Mouse (Mus musculus): ENCODE results near the gene Ccdc85c. TPM values are rescaled to one million over a fixed set of nuclear protein-coding genes. Genes with fewer than 3 reads are reported as not detected.

Gene Ccdc85c
- polyA plus RNA-seq, 1 experiment from 2014 or later, result 8.3 TPM

GRCm38 (mm10) chr12:108215090-108215489 lies 60.1 kb downstream of the Ccdc85c start:
- no peaks in the 10 kb centered on the region for H3K36me3 ChIP-seq (ENCODE audit: insufficient read depth)
- peaks cover 11% of the 10 kb centered on the region for H3K4me1 ChIP-seq (ENCODE audit: insufficient read depth)
- no peak for ATAC-seq (ENCODE audit: insufficient read depth)
- no peak overlapping the region for H3K27ac ChIP-seq (ENCODE audit: low read depth)
- WGBS, result 51% methylated on average over 8 of the region's 8 CpGs
- H3K4me2 ChIP-seq, result no peak overlapping the region
- no peak for TF ChIP-seq CTCF (IDR thresholded peaks at IDR 0.05; ENCODE audit: low read depth)
- DNase-seq, result no peak
- no peaks in the 10 kb centered on the region for H3K27me3 ChIP-seq (ENCODE audit: insufficient read depth, low read length)
- no peaks in the 10 kb centered on the region for H3K9me3 ChIP-seq (ENCODE audit: low read depth, low read length)
- no peak overlapping the region for H3K4me3 ChIP-seq (ENCODE audit: low read depth, low read length)
- no peak overlapping the region for H3K9ac ChIP-seq

- Histone ChIP-seq H3K27ac (ENCODE audit: low read depth) (peak overlapping the region; percentile 50; the same call in 1 of the 2 replicates), H3K27me3 (ENCODE audit: insufficient read depth, low read length) (no peaks in the 10 kb centered on the region), H3K4me3 (ENCODE audit: low read depth, low read length) (no peak overlapping the region), H3K9ac (0 out of 2 replicates have a peak overlapping the region, but pooled peaks have one; percentile 29), H3K36me3 (ENCODE audit: insufficient read depth) (no peaks in the 10 kb centered on the region), H3K4me2 (no peak overlapping the region), H3K9me3 (ENCODE audit: low read depth, low read length) (no peaks in the 10 kb centered on the region), H3K4me1 (ENCODE audit: insufficient read depth) (peaks cover 6% of the 10 kb centered on the region)
- no peak for TF ChIP-seq CTCF (IDR thresholded peaks at IDR 0.05; ENCODE audit: low read depth)
- ATAC-seq (ENCODE audit: insufficient read depth) (no peak), DNase-seq (peak; percentile 26)
- 39% methylated on average over 18 of the region's 18 CpGs for WGBS
These were observed 61.9 kb downstream of the Ccdc85c start for GRCm38 (mm10) chr12:108213090-108214041.

- Histone ChIP-seq H3K27me3 (ENCODE audit: insufficient read depth, low read length) (no peaks in the 10 kb centered on the region), H3K9me3 (ENCODE audit: low read depth, low read length) (no peaks in the 10 kb centered on the region), H3K27ac (ENCODE audit: low read depth) (0 out of 2 replicates have a peak overlapping the region, but pooled peaks have one; percentile 18), H3K36me3 (ENCODE audit: insufficient read depth) (no peaks in the 10 kb centered on the region), H3K4me2 (no peak overlapping the region), H3K9ac (no peak overlapping the region), H3K4me3 (ENCODE audit: low read depth, low read length) (no peak overlapping the region), H3K4me1 (ENCODE audit: insufficient read depth) (peaks cover 6% of the 10 kb centered on the region)
- no peak; the same call in 1 of the 2 replicates for ATAC-seq (ENCODE audit: insufficient read depth)
- 76% methylated on average over 6 of the region's 6 CpGs for WGBS
- DNase-seq, result no peak
- TF ChIP-seq CTCF (IDR thresholded peaks at IDR 0.05; ENCODE audit: low read depth), result no peak
These were observed 62.7 kb downstream of the Ccdc85c start for GRCm38 (mm10) chr12:108212476-108212875.

- H3K4me1 ChIP-seq (ENCODE audit: insufficient read depth), result peaks cover 6% of the 10 kb centered on the region
- DNase-seq, result peak; percentile 55
- WGBS, result 37% methylated on average over 5 of the region's 5 CpGs
These were observed 63.2 kb downstream of the Ccdc85c start for GRCm38 (mm10) chr12:108212071-108212470.

GRCm38 (mm10) chr12:108210623-108211022 lies 64.6 kb downstream of the Ccdc85c start:
- peaks cover 6% of the 10 kb centered on the region for H3K4me1 ChIP-seq (ENCODE audit: insufficient read depth)
- H3K27ac ChIP-seq (ENCODE audit: low read depth), result no peak overlapping the region
- no peaks in the 10 kb centered on the region for H3K9me3 ChIP-seq (ENCODE audit: low read depth, low read length)
- H3K9ac ChIP-seq, result no peak overlapping the region
- H3K4me2 ChIP-seq, result no peak overlapping the region
- no peak for DNase-seq
- no peak for TF ChIP-seq CTCF (IDR thresholded peaks at IDR 0.05; ENCODE audit: low read depth)
- no peak overlapping the region for H3K4me3 ChIP-seq (ENCODE audit: low read depth, low read length)
- 83% methylated on average over 15 of the region's 15 CpGs for WGBS
- ATAC-seq (ENCODE audit: insufficient read depth), result no peak
- peaks cover 10% of the 10 kb centered on the region for H3K36me3 ChIP-seq (ENCODE audit: insufficient read depth)
- no peaks in the 10 kb centered on the region for H3K27me3 ChIP-seq (ENCODE audit: insufficient read depth, low read length)

More at GRCm38 (mm10) chr12:108212071-108212470, 63.2 kb downstream of the Ccdc85c start:
- Histone ChIP-seq H3K9ac (no peak overlapping the region), H3K27ac (ENCODE audit: low read depth) (peak overlapping the region; percentile 54; the same call in 1 of the 2 replicates), H3K4me3 (ENCODE audit: low read depth, low read length) (no peak overlapping the region), H3K36me3 (ENCODE audit: insufficient read depth) (no peaks in the 10 kb centered on the region), H3K27me3 (ENCODE audit: insufficient read depth, low read length) (no peaks in the 10 kb centered on the region), H3K9me3 (ENCODE audit: low read depth, low read length) (no peaks in the 10 kb centered on the region), H3K4me2 (no peak overlapping the region)
- TF ChIP-seq CTCF (IDR thresholded peaks at IDR 0.05; ENCODE audit: low read depth), result no peak
- no peak; the same call in 1 of the 2 replicates for ATAC-seq (ENCODE audit: insufficient read depth)

- 28% methylated on average over 13 of the region's 13 CpGs for WGBS
- peaks cover 6% of the 10 kb centered on the region for H3K4me1 ChIP-seq (ENCODE audit: insufficient read depth)
- H3K36me3 ChIP-seq (ENCODE audit: insufficient read depth), result peaks cover 25% of the 10 kb centered on the region
- no peak overlapping the region for H3K4me3 ChIP-seq (ENCODE audit: low read depth, low read length)
- H3K9ac ChIP-seq, result no peak overlapping the region
- TF ChIP-seq CTCF (IDR thresholded peaks at IDR 0.05; ENCODE audit: low read depth), result peak; percentile 91
- H3K4me2 ChIP-seq, result no peak overlapping the region
- DNase-seq (peak; percentile 89), ATAC-seq (ENCODE audit: insufficient read depth) (peak; percentile 12; the same call in 1 of the 2 replicates)
- no peaks in the 10 kb centered on the region for H3K9me3 ChIP-seq (ENCODE audit: low read depth, low read length)
- no peak overlapping the region for H3K27ac ChIP-seq (ENCODE audit: low read depth)
- no peaks in the 10 kb centered on the region for H3K27me3 ChIP-seq (ENCODE audit: insufficient read depth, low read length)
These were observed 66.3 kb downstream of the Ccdc85c start for GRCm38 (mm10) chr12:108208726-108209438.
